In the genomic region with DNA sequence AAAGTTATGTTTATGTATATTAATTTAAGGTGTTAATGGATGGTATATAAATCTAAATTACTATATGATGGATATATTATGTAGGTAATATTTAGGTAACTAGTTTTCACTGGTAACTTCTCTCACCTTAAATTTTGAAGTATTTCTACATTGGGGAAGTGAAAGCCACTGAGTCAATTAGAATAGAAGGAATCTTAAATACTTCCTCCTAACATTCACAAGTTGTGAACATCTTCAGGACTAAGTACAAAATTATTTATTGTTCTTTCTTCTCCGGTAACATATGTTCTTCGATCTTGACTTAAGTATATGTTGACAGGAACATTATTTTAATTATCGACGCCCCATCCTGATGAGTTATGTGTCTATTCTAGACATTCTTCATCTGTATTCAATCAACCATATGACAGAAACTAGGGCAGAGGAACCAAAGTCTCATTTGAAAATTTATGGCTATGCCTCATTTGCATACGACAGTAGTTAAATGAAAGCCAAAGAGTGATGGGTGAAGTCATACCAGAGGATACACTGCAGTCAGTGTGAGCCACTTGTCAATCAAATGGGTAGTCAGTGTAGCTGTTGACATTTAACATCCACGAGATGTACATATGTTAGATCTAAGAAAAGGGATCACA, we compare ENCODE assay signal across 18 mouse cellular contexts.
"Had no signal": no experiment of that assay in that cellular context is flagged by ENCODE, and none has a peak within 500 bp of the region (broad histone marks: within the 10 kb centered on the region; RNA-seq: fewer than 3 reads in every experiment).

No protein-coding gene starts in this region.

- H3K4me2 ChIP-seq: kidney, embryonic 15.5 days; limb, embryonic 15.5 days; liver, embryonic 12.5 days; lung, embryonic 14.5 days; midbrain, embryonic 13.5 days; neural tube, embryonic 15.5 days; stomach, embryonic 15.5 days had no signal

- H3K4me1 ChIP-seq: liver, embryonic 12.5 days; neural tube, embryonic 15.5 days; stomach, embryonic 15.5 days had no signal

- ATAC-seq: liver, embryonic 12.5 days; midbrain, embryonic 13.5 days had no signal

- H3K27ac ChIP-seq: kidney, embryonic 15.5 days; left cerebral cortex, adult 2 months; limb, embryonic 15.5 days; liver, embryonic 12.5 days; midbrain, embryonic 13.5 days; neural tube, embryonic 15.5 days; stomach, embryonic 15.5 days had no signal

- H3K9me3 ChIP-seq: kidney, embryonic 15.5 days; limb, embryonic 15.5 days; liver, embryonic 12.5 days; midbrain, embryonic 13.5 days; neural tube, embryonic 15.5 days; stomach, embryonic 15.5 days had no signal

- H3K9ac ChIP-seq: kidney, embryonic 15.5 days; limb, embryonic 15.5 days; liver, embryonic 12.5 days; lung, embryonic 14.5 days; midbrain, embryonic 13.5 days; neural tube, embryonic 15.5 days; stomach, embryonic 15.5 days had no signal

- H3K4me3 ChIP-seq: kidney, embryonic 15.5 days; left cerebral cortex, adult 2 months; limb, embryonic 15.5 days; liver, embryonic 12.5 days; midbrain, embryonic 13.5 days; myocyte; neural tube, embryonic 15.5 days; stomach, embryonic 15.5 days had no signal

- H3K27me3 ChIP-seq: kidney, embryonic 15.5 days; limb, embryonic 15.5 days; liver, embryonic 12.5 days; midbrain, embryonic 13.5 days; neural tube, embryonic 15.5 days; stomach, embryonic 15.5 days had no signal

- DNase-seq: kidney, adult 2 months; kidney, postnatal 25 days; lung, embryonic 14.5 days; lung, postnatal 10 days; lung, postnatal 4 days; retina, postnatal 1 day; right cerebral cortex, postnatal 4 days; spleen, adult 18-20 months; thymus, adult 2 months; thymus, postnatal 25 days had no signal
